Comparison of ENCODE assay signal across 27 mouse cellular contexts in the genomic region with DNA sequence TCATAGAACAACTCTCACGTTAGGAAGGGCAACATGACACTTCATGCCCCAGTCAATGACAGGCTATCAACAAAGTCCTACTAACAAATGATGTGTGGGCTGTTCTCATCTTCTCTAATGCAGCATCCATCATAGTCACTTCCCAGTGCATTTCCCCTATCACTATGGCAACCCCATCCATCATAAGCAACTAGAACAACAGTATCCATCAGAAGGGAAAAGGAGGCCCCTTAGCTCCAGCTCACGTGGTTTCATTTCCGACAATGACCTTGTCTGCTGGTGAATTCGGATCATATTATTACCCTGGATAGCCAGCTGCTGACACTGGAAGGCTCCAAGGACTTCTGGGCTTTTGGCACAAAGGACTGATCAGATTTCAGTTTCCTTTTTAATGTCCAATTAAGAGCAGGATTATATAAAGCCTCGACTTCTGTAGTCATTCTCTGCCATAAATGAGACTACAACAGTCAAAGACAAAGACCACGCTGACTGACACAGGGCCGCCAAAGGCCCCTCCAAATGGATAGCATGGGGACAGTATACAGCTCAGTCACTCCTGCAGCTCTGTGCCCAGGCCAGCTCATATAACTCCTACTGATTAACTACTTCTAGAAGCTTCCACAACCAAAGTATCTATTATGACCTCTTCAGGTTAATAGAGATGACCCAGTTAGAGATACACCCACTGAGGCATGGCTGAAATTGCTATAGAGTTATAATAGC. TPM values are rescaled to one million over a fixed set of nuclear protein-coding genes. Genes with fewer than 3 reads are reported as not detected.
DNase-seq lines count a peak whose midpoint lies in the region; ATAC-seq and TF ChIP-seq lines count a peak whose summit lies in the region.
"Had no signal": no experiment of that assay in that cellular context is flagged by ENCODE, and none has a peak within 500 bp of the region (broad histone marks: within the 10 kb centered on the region; RNA-seq: fewer than 3 reads in every experiment).

No protein-coding gene starts in this region.

- no peak overlapping the region for H3K4me2 ChIP-seq in neural tube, embryonic 11.5 days (ENCODE audit: low read depth)
- H3K4me2 ChIP-seq in neural tube, embryonic 15.5 days = no peak overlapping the region
- H3K4me2 ChIP-seq in hindbrain, embryonic 15.5 days = no peak overlapping the region
- no peak overlapping the region for H3K4me2 ChIP-seq in midbrain, postnatal 0 days (ENCODE audit: low read depth, low read length, poor library complexity, severe bottlenecking)
- H3K4me2 ChIP-seq: embryonic facial prominence, embryonic 15.5 days; intestine, embryonic 15.5 days; limb, embryonic 12.5 days; liver, embryonic 11.5 days had no signal

- 74% methylated on average over 7 of the region's 7 CpGs for WGBS in neural tube, embryonic 11.5 days
- WGBS in neural tube, embryonic 15.5 days = 69% methylated on average over 7 of the region's 7 CpGs
- 46% methylated on average over 7 of the region's 7 CpGs for WGBS in hindbrain, embryonic 15.5 days
- WGBS in midbrain, postnatal 0 days = 66% methylated on average over 7 of the region's 7 CpGs

- H3K27me3 ChIP-seq in neural tube, embryonic 11.5 days (ENCODE audit: control insufficient read depth, insufficient read depth, low read length) = no peaks in the 10 kb centered on the region
- no peaks in the 10 kb centered on the region for H3K27me3 ChIP-seq in neural tube, embryonic 15.5 days (replicated peaks)
- H3K27me3 ChIP-seq in hindbrain, embryonic 15.5 days = no peaks in the 10 kb centered on the region
- no peaks in the 10 kb centered on the region for H3K27me3 ChIP-seq in midbrain, postnatal 0 days (ENCODE audit: insufficient read depth, low read length)
- H3K27me3 ChIP-seq: embryonic facial prominence, embryonic 15.5 days; intestine, embryonic 15.5 days; limb, embryonic 12.5 days had no signal

- no peak for TF ChIP-seq CTCF in midbrain, postnatal 0 days (IDR thresholded peaks at IDR 0.05)

- peak; percentile 30 for DNase-seq in embryo, embryonic 11 days
- DNase-seq in embryo, embryonic 9.5 days (ENCODE audit: extremely low spot score) = no peak
- peak; percentile 19 for DNase-seq in neural tube, embryonic 11.5 days (ENCODE audit: low spot score)
- peak; percentile 30 for DNase-seq in midbrain, postnatal 0 days (ENCODE audit: low spot score)
- no peak for DNase-seq in layer of hippocampus, postnatal 14 days (ENCODE audit: low spot score in 2 of 2)
- no peak for DNase-seq in gastrocnemius, adult 8-10 months (ENCODE audit: low spot score in 2 of 2)
- DNase-seq: adrenal gland, postnatal 36 days; cerebellum, adult 11 months; cerebellum, adult 9-11 months; heart, postnatal 4 days; kidney, adult 8-10 months; kidney, postnatal 10 days; liver, postnatal 0 days; right cerebral cortex, postnatal 4 days; thymus, adult 18-20 months; thymus, postnatal 36 days had no signal

- ATAC-seq in neural tube, embryonic 11.5 days (ENCODE audit: insufficient read depth, low FRiP score, low TSS enrichment) = no peak
- no peak for ATAC-seq in neural tube, embryonic 15.5 days (ENCODE audit: low FRiP score)
- ATAC-seq in hindbrain, embryonic 15.5 days (ENCODE audit: low FRiP score, low read depth) = peak; percentile 79; the same call in 1 of the 2 replicates
- no peak for ATAC-seq in midbrain, postnatal 0 days (ENCODE audit: low FRiP score)
- ATAC-seq: CD4-positive, CD25-positive, alpha-beta regulatory T cell, adult 4 months; intestine, embryonic 15.5 days; liver, postnatal 0 days; lung, postnatal 0 days had no signal

- H3K36me3 ChIP-seq in neural tube, embryonic 11.5 days (ENCODE audit: control insufficient read depth, insufficient read depth, low read length) = no peaks in the 10 kb centered on the region
- no peaks in the 10 kb centered on the region for H3K36me3 ChIP-seq in neural tube, embryonic 15.5 days
- no peaks in the 10 kb centered on the region for H3K36me3 ChIP-seq in hindbrain, embryonic 15.5 days
- H3K36me3 ChIP-seq in midbrain, postnatal 0 days (ENCODE audit: insufficient read depth, low read length) = no peaks in the 10 kb centered on the region
- H3K36me3 ChIP-seq: embryonic facial prominence, embryonic 15.5 days; intestine, embryonic 15.5 days; limb, embryonic 12.5 days had no signal

- H3K9ac ChIP-seq in neural tube, embryonic 11.5 days (ENCODE audit: low read length) = no peak overlapping the region
- H3K9ac ChIP-seq in neural tube, embryonic 15.5 days (replicated peaks) = no peak overlapping the region
- no peak overlapping the region for H3K9ac ChIP-seq in hindbrain, embryonic 15.5 days
- H3K9ac ChIP-seq in midbrain, postnatal 0 days (replicated peaks; ENCODE audit: low read length, poor library complexity, severe bottlenecking) = no peak overlapping the region
- H3K9ac ChIP-seq: embryonic facial prominence, embryonic 15.5 days; intestine, embryonic 15.5 days; limb, embryonic 12.5 days; liver, postnatal 0 days had no signal

- no peak overlapping the region for H3K4me3 ChIP-seq in neural tube, embryonic 11.5 days (ENCODE audit: low read depth, low read length)
- no peak overlapping the region for H3K4me3 ChIP-seq in neural tube, embryonic 15.5 days (replicated peaks)
- no peak overlapping the region for H3K4me3 ChIP-seq in hindbrain, embryonic 15.5 days
- H3K4me3 ChIP-seq in midbrain, postnatal 0 days (ENCODE audit: low read depth, low read length) = no peak overlapping the region
- H3K4me3 ChIP-seq: embryonic facial prominence, embryonic 15.5 days; intestine, embryonic 15.5 days; limb, embryonic 12.5 days had no signal

- no peaks in the 10 kb centered on the region for H3K4me1 ChIP-seq in neural tube, embryonic 11.5 days (ENCODE audit: control insufficient read depth, insufficient read depth, low read length)
- no peaks in the 10 kb centered on the region for H3K4me1 ChIP-seq in neural tube, embryonic 15.5 days
- no peaks in the 10 kb centered on the region for H3K4me1 ChIP-seq in hindbrain, embryonic 15.5 days (replicated peaks)
- H3K4me1 ChIP-seq in midbrain, postnatal 0 days (ENCODE audit: insufficient read depth, low read length) = no peaks in the 10 kb centered on the region
- H3K4me1 ChIP-seq: embryonic facial prominence, embryonic 15.5 days; intestine, embryonic 15.5 days had no signal

- H3K27ac ChIP-seq in neural tube, embryonic 11.5 days (ENCODE audit: low read depth, low read length) = no peak overlapping the region
- no peak overlapping the region for H3K27ac ChIP-seq in neural tube, embryonic 15.5 days (replicated peaks)
- no peak overlapping the region for H3K27ac ChIP-seq in hindbrain, embryonic 15.5 days (replicated peaks)
- H3K27ac ChIP-seq in midbrain, postnatal 0 days (ENCODE audit: low read depth, low read length) = no peak overlapping the region
- H3K27ac ChIP-seq: embryonic facial prominence, embryonic 15.5 days; intestine, embryonic 15.5 days; limb, embryonic 12.5 days had no signal

- H3K9me3 ChIP-seq in neural tube, embryonic 11.5 days (ENCODE audit: control insufficient read depth, low read length) = no peaks in the 10 kb centered on the region
- no peaks in the 10 kb centered on the region for H3K9me3 ChIP-seq in neural tube, embryonic 15.5 days (replicated peaks)
- H3K9me3 ChIP-seq in hindbrain, embryonic 15.5 days = no peaks in the 10 kb centered on the region
- H3K9me3 ChIP-seq in midbrain, postnatal 0 days (ENCODE audit: low read length) = no peaks in the 10 kb centered on the region
- H3K9me3 ChIP-seq: embryonic facial prominence, embryonic 15.5 days; intestine, embryonic 15.5 days; limb, embryonic 12.5 days had no signal

RNA-seq across cellular contexts. Expression of a gene that starts 6.2 kb away (rescaled TPM):
- 0.45 and 0.76 TPM in 2 replicates for polyA plus RNA-seq in neural tube, embryonic 11.5 days (2014; fragmentation: Nextera tagmentation; extraction: Ambion mirVana)
- 0.09 and 0.88 TPM in 2 replicates for polyA plus RNA-seq in neural tube, embryonic 15.5 days (2015; fragmentation: Nextera tagmentation; extraction: Ambion mirVana)
- 0.13 and 0.47 TPM in 2 replicates for polyA plus RNA-seq in hindbrain, embryonic 15.5 days (2015; fragmentation: Nextera tagmentation; extraction: Ambion mirVana)
- 0.22 and 0.33 TPM in 2 replicates for total RNA-seq in midbrain, postnatal 0 days (2014; rRNA removed)
- polyA plus RNA-seq in midbrain, postnatal 0 days (2015; fragmentation: Nextera tagmentation; extraction: Ambion mirVana) = not detected in 2 replicates
- under 1 TPM in 1 of 2 experiments, not detected in 1; 0.18 TPM for total RNA-seq in layer of hippocampus, postnatal 14 days (2021)
- total RNA-seq in gastrocnemius, adult 8-10 months (2022) = not detected
- total RNA-seq: common myeloid progenitor, adult 5-6 weeks; gastrocnemius, adult 18-20 months; layer of hippocampus, adult 18-20 months had no signal
- polyA plus RNA-seq: CD4-positive, CD25-positive, alpha-beta regulatory T cell, adult 4 months; liver, postnatal 0 days had no signal

Comparison
In these comparisons a context has a peak if more than half of its experiments do, and no peak if none do; other contexts are left out.
1. DNase-seq: peak in embryo, embryonic 11 days (single experiment), neural tube, embryonic 11.5 days (single experiment) and midbrain, postnatal 0 days (single experiment); none in embryo, embryonic 9.5 days (single experiment), layer of hippocampus, postnatal 14 days (0 of 2) and gastrocnemius, adult 8-10 months (0 of 2).